Mouse (Mus musculus) liver, adult 2 months (tissue): ENCODE measurements around the gene Smurf1. TPM values are rescaled to one million over a fixed set of nuclear protein-coding genes. Genes with fewer than 3 reads are reported as not detected.

Experiments used
- DNase-seq: peaks from one replicate; pipeline ENCODE4 v3.0.0-alpha.2; 2011; ENCODE audit warnings: low read depth, low spot score; ENCODE audit errors: extremely low read depth
- H3K27ac ChIP-seq: fragments of 200-500 bp; replicated peaks from 2 replicates; pipeline ENCODE4 v1.5.1; 2012; ENCODE audit warnings: low read depth, mild to moderate bottlenecking, control low read depth, inconsistent platforms, low read length; ENCODE audit not compliant: insufficient read depth
- H3K27me3 ChIP-seq: fragments of 200-500 bp; 2 replicates; pipeline ENCODE4 v1.6.1; 2012; ENCODE audit warnings: mild to moderate bottlenecking, moderate library complexity, low read length, inconsistent platforms; ENCODE audit not compliant: control insufficient read depth, insufficient read depth
- H3K36me3 ChIP-seq: fragments of 200-500 bp; 2 replicates; pipeline ENCODE4 v1.6.1; 2012; ENCODE audit warnings: low read length, inconsistent platforms; ENCODE audit not compliant: control insufficient read depth, insufficient read depth
- H3K4me1 ChIP-seq: fragments of 200-500 bp; 2 replicates; pipeline ENCODE4 v1.6.1; 2011; ENCODE audit warnings: low read length; ENCODE audit not compliant: control insufficient read depth, insufficient read depth
- H3K4me3 ChIP-seq: fragments of 200-500 bp; 2 replicates; pipeline ENCODE4 v1.5.1; 2011; ENCODE audit warnings: low read depth, mild to moderate bottlenecking, control low read depth, low read length, moderate library complexity; ENCODE audit not compliant: insufficient read depth
- H3K79me2 ChIP-seq: fragments of 200-500 bp; 2 replicates; pipeline ENCODE4 v1.6.1; 2012; ENCODE audit warnings: inconsistent platforms, mild to moderate bottlenecking, low read length, moderate library complexity; ENCODE audit not compliant: control insufficient read depth, insufficient read depth
- H3K9ac ChIP-seq: fragments of 200-500 bp; 2 replicates; pipeline ENCODE4 v1.6.1; 2012; ENCODE audit warnings: low read depth, mild to moderate bottlenecking, control low read depth, inconsistent platforms, low read length
- CTCF ChIP-seq: fragments of 200-500 bp; IDR thresholded peaks from 2 replicates; pipeline ENCODE4 v1.5.1; 2011; ENCODE audit warnings: low read depth, low read length, control low read depth
- POLR2A ChIP-seq: fragments of 200-500 bp; IDR thresholded peaks from 2 replicates; pipeline ENCODE4 v1.6.1; 2011; ENCODE audit warnings: low read length, control low read depth; ENCODE audit not compliant: insufficient read depth; ENCODE audit errors: extremely low read depth
- WGBS: fragments of 180-500 bp; shearing (Covaris S2); methylation state at CpG from one replicate; pipeline ENCODE4 v1.1.7; 2018; 5-methylcytosine and 5-hydroxymethylcytosine counted together
- polyA plus RNA-seq: library from polyadenylated mRNA; depleted of rRNA; stranded (reverse); fragments of >200 nt; gene quantifications from 2 replicates; pipeline ENCODE4 v1.2.3, GENCODE M21; 2012
- total RNA-seq: library from RNA; depleted of rRNA; stranded (reverse); fragments of >200 nt; gene quantifications from 2 replicates; pipeline ENCODE4 v1.2.3, GENCODE M21; 2014

Smurf1 gene
- total and polyA plus RNA-seq, 2 experiments = 5.2 to 8.6 TPM

DNA sequence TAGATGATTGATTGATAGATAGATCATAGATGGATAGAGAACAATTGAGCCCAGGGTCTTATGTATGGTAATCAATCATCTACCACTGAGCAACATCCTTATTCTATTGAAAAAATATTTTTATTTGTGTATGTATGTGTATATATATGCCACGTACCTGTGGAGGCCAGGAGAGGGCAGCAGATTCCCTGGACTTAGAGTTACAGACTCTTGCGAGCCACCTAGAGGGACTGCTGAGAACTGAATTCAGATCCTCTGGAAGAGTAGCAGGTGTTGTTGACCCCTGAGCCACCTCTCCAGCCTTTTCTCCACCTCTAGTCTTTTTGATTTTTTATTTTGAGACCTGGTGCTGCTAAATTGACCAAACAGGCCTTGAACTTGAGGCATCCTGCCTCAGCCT lies 32.8 kb upstream of the Smurf1 start:
- no peak for TF ChIP-seq POLR2A
- peak; percentile 36; the same call in 1 of the 2 replicates for TF ChIP-seq CTCF
- WGBS = 82% methylated on average over 2 of the region's 2 CpGs
- Histone ChIP-seq H3K36me3 (no peaks in the 10 kb centered on the region), H3K27ac (no peak overlapping the region), H3K9ac (no peak overlapping the region), H3K4me1 (no peaks in the 10 kb centered on the region), H3K4me3 (no peak overlapping the region), H3K79me2 (no peaks in the 10 kb centered on the region), H3K27me3 (no peaks in the 10 kb centered on the region)
- peak; percentile 12 for DNase-seq

DNA sequence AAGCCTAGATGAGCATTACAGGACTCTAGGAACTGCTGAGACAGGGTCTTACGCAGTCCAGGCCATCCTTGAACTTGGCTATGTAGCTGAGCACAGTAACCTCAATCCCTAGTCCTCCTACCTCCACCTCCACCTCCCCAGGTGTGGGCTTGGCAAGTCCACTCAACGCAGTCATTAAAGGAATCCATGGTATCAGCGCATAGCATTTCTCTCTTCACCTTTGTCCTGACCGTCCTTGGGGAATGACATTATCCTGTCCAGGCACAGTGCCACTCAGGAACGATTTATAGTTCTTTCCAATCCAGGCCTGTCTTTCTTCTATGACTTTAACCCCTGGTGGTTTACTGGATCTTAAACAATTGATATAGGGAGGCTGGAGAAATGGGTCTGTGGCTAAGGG lies 24.8 kb upstream of the Smurf1 start:
- H3K4me3 ChIP-seq = no peak overlapping the region
- no peak for DNase-seq
- H3K36me3 ChIP-seq = no peaks in the 10 kb centered on the region
- H3K27ac ChIP-seq = no peak overlapping the region
- TF ChIP-seq CTCF (no peak), POLR2A (no peak)
- H3K79me2 ChIP-seq = no peaks in the 10 kb centered on the region
- WGBS = 65% methylated on average over 5 of the region's 5 CpGs
- no peaks in the 10 kb centered on the region for H3K27me3 ChIP-seq
- H3K4me1 ChIP-seq = peaks cover 2% of the 10 kb centered on the region; the same call in 1 of the 2 replicates
- no peak overlapping the region for H3K9ac ChIP-seq

DNA sequence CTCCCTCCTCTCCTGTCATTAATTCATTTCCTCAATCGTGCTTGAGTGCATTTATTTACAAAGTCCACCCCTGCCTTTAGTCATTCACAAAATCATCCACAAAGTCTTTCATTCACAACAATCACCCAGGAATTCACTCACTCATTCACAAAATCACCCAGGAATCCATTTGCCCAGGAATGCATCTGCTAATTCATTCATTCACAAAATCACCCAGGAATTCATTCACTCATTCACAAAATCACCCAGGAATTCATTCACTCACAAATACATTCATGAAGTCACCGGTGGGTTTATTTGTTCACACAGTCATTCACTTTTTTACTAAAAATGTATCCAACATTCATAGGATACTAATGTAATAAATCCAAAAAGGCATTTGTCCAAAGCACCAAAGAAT lies 24.4 kb upstream of the Smurf1 start:
- no peak overlapping the region for H3K4me3 ChIP-seq
- H3K27me3 ChIP-seq = no peaks in the 10 kb centered on the region
- TF ChIP-seq CTCF (no peak), POLR2A (no peak)
- H3K36me3 ChIP-seq = no peaks in the 10 kb centered on the region
- no peak for DNase-seq
- no peak overlapping the region for H3K27ac ChIP-seq
- no peak overlapping the region for H3K9ac ChIP-seq
- 70% methylated on average over 2 of the region's 2 CpGs for WGBS
- no peaks in the 10 kb centered on the region for H3K79me2 ChIP-seq
- H3K4me1 ChIP-seq = peaks cover 2% of the 10 kb centered on the region; the same call in 1 of the 2 replicates

DNA sequence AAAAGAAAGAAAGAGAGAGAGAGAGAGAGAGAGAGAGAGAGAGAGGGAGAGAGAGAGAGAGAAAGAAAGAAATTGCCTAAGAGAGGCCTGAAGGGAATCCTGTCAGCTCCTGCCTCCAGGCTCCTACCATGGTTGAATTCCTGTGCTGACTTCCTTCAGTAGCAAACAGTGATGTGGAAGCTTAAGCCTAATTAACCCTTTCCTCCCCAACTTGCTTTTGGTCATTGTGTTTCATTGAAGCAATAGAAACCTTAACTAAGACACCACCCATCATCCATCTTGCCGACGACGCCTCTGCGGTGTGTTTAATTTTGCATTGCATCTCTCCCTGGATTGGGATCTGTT lies 23.4 kb upstream of the Smurf1 start:
- Histone ChIP-seq H3K79me2 (no peaks in the 10 kb centered on the region), H3K27me3 (no peaks in the 10 kb centered on the region), H3K4me3 (no peak overlapping the region), H3K36me3 (no peaks in the 10 kb centered on the region), H3K4me1 (peaks cover 2% of the 10 kb centered on the region; the same call in 1 of the 2 replicates), H3K27ac (no peak overlapping the region), H3K9ac (no peak overlapping the region)
- DNase-seq = no peak
- WGBS = 84% methylated on average over 4 of the region's 4 CpGs
- TF ChIP-seq CTCF (no peak), POLR2A (no peak)

DNA sequence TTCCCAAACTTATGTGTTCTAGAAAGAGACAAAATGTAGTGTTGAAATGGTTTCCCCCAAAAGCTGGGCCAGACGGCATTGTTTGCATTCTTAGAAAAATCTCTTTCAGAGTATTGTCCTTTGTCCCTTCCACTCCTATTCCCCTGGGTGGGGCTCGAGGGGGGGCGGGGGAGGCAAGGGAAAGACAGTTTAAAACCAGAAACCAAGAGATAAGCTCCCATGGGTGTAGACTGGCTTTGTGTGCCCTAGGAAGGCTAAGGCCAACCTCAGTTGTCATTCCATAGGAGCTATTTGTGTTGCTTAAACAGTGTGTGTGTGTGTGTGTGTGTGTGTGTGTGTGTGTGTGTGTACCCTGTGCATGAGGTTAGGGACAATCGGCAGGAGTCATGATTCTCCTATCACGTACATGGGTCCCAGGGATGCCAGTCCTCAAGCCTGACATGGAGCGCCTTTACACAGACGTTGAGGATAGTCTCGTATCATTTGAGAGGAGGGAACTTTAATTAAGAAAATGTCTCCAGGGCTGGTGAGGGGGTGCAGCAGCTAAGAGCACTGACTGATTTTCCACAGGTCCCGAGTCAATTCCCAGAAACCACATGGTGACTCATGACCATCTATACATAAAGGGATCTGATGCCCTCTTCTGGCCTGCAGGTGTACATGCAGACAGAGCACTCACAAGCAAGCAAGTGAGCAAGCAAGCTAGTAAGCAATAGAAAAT lies 22.9 kb upstream of the Smurf1 start:
- WGBS = 45% methylated on average over 9 of the region's 9 CpGs
- Histone ChIP-seq H3K79me2 (no peaks in the 10 kb centered on the region), H3K27me3 (no peaks in the 10 kb centered on the region), H3K27ac (no peak overlapping the region), H3K9ac (no peak overlapping the region), H3K4me1 (peaks cover 2% of the 10 kb centered on the region; the same call in 1 of the 2 replicates), H3K36me3 (no peaks in the 10 kb centered on the region), H3K4me3 (no peak overlapping the region)
- peak; percentile 60 for DNase-seq
- TF ChIP-seq POLR2A (no peak), CTCF (peak; percentile 58; the same call in 1 of the 2 replicates)

DNA sequence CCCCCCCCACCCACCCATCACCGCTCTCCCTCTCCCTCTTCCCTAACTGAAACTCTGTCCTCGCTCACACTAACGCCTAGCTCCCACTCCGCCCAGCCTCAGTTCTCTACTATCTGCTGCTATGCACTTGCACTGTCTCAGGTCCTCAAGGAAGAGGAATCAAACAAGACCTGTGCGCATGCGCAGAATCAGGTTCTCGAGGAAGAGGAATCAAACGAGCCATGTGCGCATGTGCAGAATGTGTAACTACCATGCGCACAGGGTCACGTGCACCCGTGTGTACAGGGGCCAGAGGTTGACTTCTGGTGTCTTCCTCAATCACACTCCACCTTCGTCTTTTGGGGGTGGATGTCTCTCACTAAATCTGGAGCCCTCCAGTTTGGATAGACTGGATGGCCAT lies 21.9 kb upstream of the Smurf1 start:
- TF ChIP-seq CTCF (no peak), POLR2A (no peak)
- WGBS = 95% methylated on average over 13 of the region's 13 CpGs
- no peaks in the 10 kb centered on the region for H3K27me3 ChIP-seq
- H3K79me2 ChIP-seq = no peaks in the 10 kb centered on the region
- peaks cover 2% of the 10 kb centered on the region; the same call in 1 of the 2 replicates for H3K4me1 ChIP-seq
- no peak overlapping the region for H3K27ac ChIP-seq
- H3K9ac ChIP-seq = no peak overlapping the region
- H3K36me3 ChIP-seq = no peaks in the 10 kb centered on the region
- DNase-seq = no peak
- H3K4me3 ChIP-seq = no peak overlapping the region
